Mouse (Mus musculus) CH12.LX (cell line): ENCODE results near the gene Dapk1. TPM values are rescaled to one million over a fixed set of nuclear protein-coding genes. Genes with fewer than 3 reads are reported as not detected.

Experiments used
- DNase-seq: peaks from one replicate; pipeline ENCODE4 v3.0.0-alpha.2; 2013; ENCODE audit errors: extremely low read depth
- H3K27ac ChIP-seq: 2 replicates; pipeline ENCODE4 v1.5.1; 2012; ENCODE audit warnings: low read depth, mild to moderate bottlenecking, control low read depth, moderate library complexity; ENCODE audit not compliant: insufficient read depth
- H3K27me3 ChIP-seq: replicated peaks from 2 replicates; pipeline ENCODE3; 2012; ENCODE audit warnings: inconsistent platforms
- H3K36me3 ChIP-seq, 2 experiments: replicated peaks in 1 of 2; 2 replicates each; pipeline versions ENCODE3 to v1.6.1; 2012; ENCODE audit warnings: inconsistent platforms in 1 of 2, low read length in 1 of 2, mild to moderate bottlenecking in 1 of 2, mixed read lengths in 1 of 2, moderate library complexity in 1 of 2; ENCODE audit not compliant: control insufficient read depth in 1 of 2, insufficient read depth in 1 of 2
- H3K4me1 ChIP-seq, 2 experiments: 2 replicates each; pipeline ENCODE4 v1.6.1; 2012; ENCODE audit warnings: inconsistent platforms in 1 of 2, moderate library complexity in 1 of 2; ENCODE audit not compliant: insufficient read depth in 2 of 2, control insufficient read depth in 1 of 2
- H3K4me2 ChIP-seq: 2 replicates; pipeline ENCODE4 v1.6.1; 2012; ENCODE audit warnings: low read depth, mild to moderate bottlenecking, control low read depth; ENCODE audit not compliant: poor library complexity, insufficient read depth, severe bottlenecking
- H3K4me3 ChIP-seq, 3 experiments: fragments of 150-350 bp in 1 of 3; sonication (generic) in 1 of 3; replicated peaks in 1 of 3; 2 replicates each; pipeline versions ENCODE3 to v1.5.1; 2011 to 2012; ENCODE audit warnings: low read depth in 2 of 3, low read length in 2 of 3, mild to moderate bottlenecking in 2 of 3, moderate library complexity in 2 of 3, control low read depth in 1 of 3, improper control_type of control experiment in 1 of 3, inconsistent platforms in 1 of 3, mixed read lengths in 1 of 3; ENCODE audit not compliant: poor library complexity in 1 of 3
- H3K79me2 ChIP-seq: replicated peaks from 2 replicates; pipeline ENCODE4 v1.6.1; 2012; ENCODE audit warnings: mild to moderate bottlenecking, moderate library complexity; ENCODE audit not compliant: control insufficient read depth, poor library complexity, insufficient read depth, severe bottlenecking; ENCODE audit errors: extremely low read depth
- H3K9ac ChIP-seq: 2 replicates; pipeline ENCODE4 v1.6.1; 2012; ENCODE audit warnings: low read depth, mild to moderate bottlenecking, control low read depth, moderate library complexity; ENCODE audit not compliant: insufficient read depth
- H3K9me3 ChIP-seq: replicated peaks from 2 replicates; pipeline ENCODE3; 2012; ENCODE audit warnings: low read length, inconsistent platforms, mixed read lengths
- BHLHE40 ChIP-seq: IDR thresholded peaks from 2 replicates; pipeline ENCODE4 v1.6.1; 2011; ENCODE audit warnings: mild to moderate bottlenecking, low read depth, low read length, improper control_type of control experiment
- CTCF ChIP-seq, 2 experiments: IDR thresholded peaks in 1 of 2; conservative IDR thresholded peaks in 1 of 2; 2 replicates each; pipeline ENCODE4 v1.5.1; 2011 to 2012; ENCODE audit warnings: low read depth in 2 of 2, low read length in 2 of 2, improper control_type of control experiment in 1 of 2, inconsistent platforms in 1 of 2, mild to moderate bottlenecking in 1 of 2, moderate library complexity in 1 of 2
- ELF1 ChIP-seq: IDR thresholded peaks from 2 replicates; pipeline ENCODE4 v1.6.1; 2014; ENCODE audit warnings: low read depth, mild to moderate bottlenecking, inconsistent platforms, low read length, improper control_type of control experiment
- EP300 ChIP-seq: IDR thresholded peaks from 2 replicates; pipeline ENCODE4 v1.6.1; 2011; ENCODE audit warnings: low read length, improper control_type of control experiment
- ETS1 ChIP-seq: conservative IDR thresholded peaks from 2 replicates; pipeline ENCODE4 v1.6.1; 2012; ENCODE audit warnings: low read depth, mild to moderate bottlenecking, inconsistent platforms, low read length, improper control_type of control experiment, moderate library complexity
- IRF4 ChIP-seq: IDR thresholded peaks from 2 replicates; pipeline ENCODE4 v1.6.1; 2014; ENCODE audit warnings: low read depth, mild to moderate bottlenecking, inconsistent platforms, low read length, improper control_type of control experiment
- KAT2A ChIP-seq: IDR thresholded peaks from 2 replicates; pipeline ENCODE4 v1.6.1; 2012; ENCODE audit warnings: low read length, improper control_type of control experiment, inconsistent platforms; ENCODE audit not compliant: insufficient replicate concordance
- MAFK ChIP-seq: IDR thresholded peaks from 2 replicates; pipeline ENCODE4 v1.6.1; 2011; ENCODE audit warnings: low read length, improper control_type of control experiment; ENCODE audit not compliant: insufficient replicate concordance
- MAX ChIP-seq: IDR thresholded peaks from 2 replicates; pipeline ENCODE4 v1.6.1; 2011; ENCODE audit warnings: low read length, improper control_type of control experiment
- MYC ChIP-seq: IDR thresholded peaks from 2 replicates; pipeline ENCODE4 v1.6.1; 2011; ENCODE audit warnings: low read depth, mild to moderate bottlenecking, improper control_type of control experiment, low read length
- NRF1 ChIP-seq: IDR thresholded peaks from 2 replicates; pipeline ENCODE4 v1.6.1; 2014; ENCODE audit warnings: low read depth, mild to moderate bottlenecking, inconsistent platforms, low read length, improper control_type of control experiment, moderate library complexity
- PAX5 ChIP-seq: IDR thresholded peaks from 2 replicates; pipeline ENCODE4 v1.6.1; 2012; ENCODE audit warnings: low read length, inconsistent platforms, mixed read lengths
- POLR2AphosphoS2 ChIP-seq: IDR thresholded peaks from 2 replicates; pipeline ENCODE4 v1.6.1; 2011; ENCODE audit warnings: low read depth, low read length, improper control_type of control experiment
- RCOR1 ChIP-seq: conservative IDR thresholded peaks from 2 replicates; pipeline ENCODE4 v1.6.1; 2012; ENCODE audit warnings: low read depth, mild to moderate bottlenecking, inconsistent platforms, low read length, improper control_type of control experiment
- UBTF ChIP-seq: IDR thresholded peaks from 2 replicates; pipeline ENCODE4 v1.6.1; 2012; ENCODE audit warnings: low read depth, mild to moderate bottlenecking, inconsistent platforms, low read length, improper control_type of control experiment, moderate library complexity
- ZMIZ1 ChIP-seq: IDR thresholded peaks from 2 replicates; pipeline ENCODE4 v1.6.1; 2012; ENCODE audit warnings: low read depth, mild to moderate bottlenecking, inconsistent platforms, low read length, improper control_type of control experiment
- ZNF384 ChIP-seq: IDR thresholded peaks from 2 replicates; pipeline ENCODE4 v1.6.1; 2012; ENCODE audit warnings: low read depth, low read length, improper control_type of control experiment, inconsistent platforms
- dilution Hi-C: fragments of 300-500 bp; cut with MboI; formaldehyde crosslinking; loops from 2 replicates; pipeline ENCODE4 v1.14.3; 2020; ENCODE audit warnings: low sequenced_read_pairs; ENCODE audit not compliant: extremely low pct_unique_long_range_greater_than_20kb, extremely low pct_ligation_motif_present
- in situ Hi-C: fragments of 300-500 bp; cut with MboI; formaldehyde crosslinking; loops from 3 replicates; pipeline ENCODE4 v1.14.3; 2019; ENCODE audit warnings: low sequenced_read_pairs, low pct_ligation_motif_present, low pct_unique_long_range_greater_than_20kb, mixed read lengths
- polyA plus RNA-seq: library from polyadenylated mRNA; unstranded; fragments of >175 nt; gene quantifications from 2 replicates; pipeline ENCODE4 v1.2.1, GENCODE M21; 2012; ENCODE audit warnings: low read depth; ENCODE audit not compliant: insufficient read length
- total RNA-seq, 2 experiments: library from RNA; depleted of rRNA; stranded (reverse); fragments of 300-350 nt in 1 of 2; fragments of >200 nt in 1 of 2; gene quantifications; 2 replicates each; pipeline ENCODE4 v1.2.3; 2012 to 2014

Dapk1 gene
- total and polyA plus RNA-seq, 3 experiments: not detected

- Histone ChIP-seq H3K27me3 (no peaks in the 10 kb centered on the region), H3K36me3 (no peaks in the 10 kb centered on the region), H3K9me3 (peaks cover 70% of the 10 kb centered on the region), H3K9ac (no peak overlapping the region), H3K4me1 (no peaks in the 10 kb centered on the region), H3K79me2 (no peaks in the 10 kb centered on the region), H3K27ac (no peak overlapping the region), H3K4me2 (no peak overlapping the region), H3K4me3 (no peak overlapping the region)
- no peak for DNase-seq
- TF ChIP-seq NRF1 (no peak), ETS1 (no peak), MYC (no peak), RCOR1 (no peak), ZMIZ1 (no peak), ZNF384 (no peak), KAT2A (no peak), IRF4 (no peak), MAX (no peak)
- dilution Hi-C loops (no loop called here), in situ Hi-C loops (no loop called here)
These were observed 45.3 kb upstream of the Dapk1 start for GRCm38 (mm10) chr13:60556476-60556875.

- Histone ChIP-seq H3K4me3 (no peak overlapping the region), H3K27ac (no peak overlapping the region), H3K4me2 (no peak overlapping the region), H3K4me1 (no peaks in the 10 kb centered on the region), H3K79me2 (no peaks in the 10 kb centered on the region), H3K9me3 (peaks cover 70% of the 10 kb centered on the region), H3K9ac (no peak overlapping the region), H3K27me3 (no peaks in the 10 kb centered on the region), H3K36me3 (no peaks in the 10 kb centered on the region)
- no peak for DNase-seq
- TF ChIP-seq BHLHE40: no peak
- no peak for TF ChIP-seq EP300
- TF ChIP-seq ETS1: no peak
- TF ChIP-seq PAX5: no peak
- no peak for TF ChIP-seq CTCF (conservative IDR thresholded peaks at IDR 0.05 in 1 of 2, IDR thresholded peaks at IDR 0.05 in 1 of 2; ENCODE audit: low read depth in 2 of 2, low read length in 2 of 2)
- no peak for TF ChIP-seq ZMIZ1
- TF ChIP-seq ZNF384: no peak
- no peak for TF ChIP-seq MAFK
- in situ Hi-C loops (no loop called here), dilution Hi-C loops (no loop called here)
These were observed 44.8 kb upstream of the Dapk1 start for GRCm38 (mm10) chr13:60556911-60557310.

GRCm38 (mm10) chr13:60564303-60564702 lies 37.4 kb upstream of the Dapk1 start:
- H3K27me3 ChIP-seq: no peaks in the 10 kb centered on the region
- H3K27ac ChIP-seq: no peak overlapping the region
- H3K9ac ChIP-seq: no peak overlapping the region
- no peak overlapping the region for H3K4me2 ChIP-seq
- no peaks in the 10 kb centered on the region for H3K4me1 ChIP-seq
- H3K36me3 ChIP-seq: no peaks in the 10 kb centered on the region
- TF ChIP-seq EP300: no peak
- TF ChIP-seq ZNF384: no peak
- no peak for TF ChIP-seq MAX
- TF ChIP-seq BHLHE40: no peak
- no peak for TF ChIP-seq POLR2AphosphoS2
- TF ChIP-seq UBTF: no peak
- TF ChIP-seq IRF4: no peak
- TF ChIP-seq ELF1: no peak
- no peak for TF ChIP-seq RCOR1
- no peak for DNase-seq
- H3K4me3 ChIP-seq: no peak overlapping the region
- no peaks in the 10 kb centered on the region for H3K79me2 ChIP-seq
- dilution Hi-C loops: no loop called here
- in situ Hi-C loops: no loop called here
- H3K9me3 ChIP-seq: peaks cover 72% of the 10 kb centered on the region
